Mouse (Mus musculus): ENCODE measurements around the gene Gys2.
"Not testable (repeated sequence)": the region's sequence is repeated elsewhere in the genome, so short reads cannot be mapped to it uniquely, and the experiment has no call there.

Gene Gys2

GRCm38 (mm10) chr6:142472801-142473203 is at the start of gene Gys2:
Gene Gys2 (minus strand): TSS chr6:142473109.
- DNase-seq (ENCODE audit: low spot score in 2 of 2), result no peak

GRCm38 (mm10) chr6:142521591-142522110 is 48.7 kb upstream of the Gys2 start:
- no peak for DNase-seq (ENCODE audit: low spot score in 2 of 2)

DNA sequence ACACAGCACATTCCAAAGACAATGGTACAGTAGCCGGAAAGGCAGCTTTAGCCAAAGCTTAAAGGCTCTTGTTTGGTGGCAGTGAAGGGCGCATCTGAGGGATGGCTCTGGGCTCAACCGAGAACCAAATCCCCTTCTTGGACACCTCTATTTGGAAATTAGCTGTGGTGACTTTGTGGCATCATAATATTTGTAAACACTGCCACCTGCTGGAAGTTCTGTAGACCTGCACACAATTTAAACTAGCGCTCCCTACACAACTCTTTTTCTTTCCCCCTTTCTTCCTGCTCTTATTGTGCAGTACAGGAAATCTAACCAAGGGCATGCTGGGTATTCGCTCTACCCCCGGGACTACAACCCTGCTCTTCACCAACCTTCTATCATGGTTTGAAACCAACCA is 46.2 kb upstream of the Gys2 start:
- no peak for DNase-seq (ENCODE audit: low spot score in 2 of 2)

GRCm38 (mm10) chr6:142515379-142515778 is 42.5 kb upstream of the Gys2 start:
- DNase-seq (ENCODE audit: low spot score in 2 of 2), result not testable (repeated sequence)

- DNase-seq (ENCODE audit: low spot score in 2 of 2), result peak in 1 of 2 experiments; percentile 48
Observed at GRCm38 (mm10) chr6:142514912-142515311, 42.0 kb upstream of the Gys2 start.

DNA sequence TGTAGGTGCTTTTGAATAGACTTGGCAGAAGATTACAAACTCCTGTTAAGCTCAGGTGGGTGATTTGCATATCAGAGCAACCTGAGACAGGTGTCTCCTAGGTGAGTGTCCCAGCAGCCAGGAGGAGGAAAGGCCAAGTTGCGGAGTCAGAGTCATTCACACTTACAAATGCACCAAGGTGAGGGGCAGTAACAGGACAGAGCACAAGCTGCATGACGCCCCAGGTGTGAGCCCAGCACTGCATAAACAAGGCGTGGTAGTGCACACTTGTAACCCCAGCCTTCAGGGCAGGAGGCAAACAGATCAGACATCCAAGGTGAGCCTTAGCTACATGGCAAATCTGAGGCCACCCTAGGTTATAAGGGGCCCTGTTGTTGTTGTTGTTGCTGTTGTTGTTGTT is 40.0 kb upstream of the Gys2 start:
- DNase-seq (ENCODE audit: low spot score in 2 of 2), result no peak

DNA sequence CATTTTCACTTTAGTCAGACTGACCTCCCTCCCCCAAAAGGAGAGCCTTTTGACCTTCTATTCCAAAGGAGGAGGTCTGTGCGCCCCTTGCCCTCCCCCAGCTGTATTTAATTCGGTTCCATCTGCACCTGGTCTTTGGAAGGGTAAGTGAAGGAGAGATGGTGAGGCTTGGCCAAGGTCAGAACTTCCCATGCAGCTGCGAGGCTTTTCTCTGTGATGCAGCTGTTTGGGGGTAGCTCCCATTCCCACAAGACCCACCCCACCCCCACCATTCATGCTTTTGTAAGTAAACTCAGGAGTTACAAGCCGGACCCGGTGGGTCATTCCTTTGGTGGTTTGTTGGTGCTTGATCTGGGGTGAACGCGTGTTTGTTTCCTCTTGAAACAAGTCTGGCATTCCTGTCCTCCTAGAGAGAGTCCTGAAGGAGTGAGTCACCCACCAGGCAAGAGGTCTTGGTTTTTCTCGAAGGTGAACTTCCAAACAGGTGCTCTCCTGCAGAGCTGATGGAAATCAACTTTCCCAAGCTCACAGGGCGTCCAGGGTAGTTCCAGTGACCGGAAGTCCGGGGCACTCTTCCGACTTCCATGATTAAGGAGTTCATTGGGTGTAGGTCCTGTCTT is 38.7 kb upstream of the Gys2 start:
- peak in 1 of 2 experiments; percentile 20 for DNase-seq (ENCODE audit: low spot score in 2 of 2)

- DNase-seq (ENCODE audit: low spot score in 2 of 2), result no peak
Observed at GRCm38 (mm10) chr6:142508663-142509062, 35.8 kb upstream of the Gys2 start.

DNA sequence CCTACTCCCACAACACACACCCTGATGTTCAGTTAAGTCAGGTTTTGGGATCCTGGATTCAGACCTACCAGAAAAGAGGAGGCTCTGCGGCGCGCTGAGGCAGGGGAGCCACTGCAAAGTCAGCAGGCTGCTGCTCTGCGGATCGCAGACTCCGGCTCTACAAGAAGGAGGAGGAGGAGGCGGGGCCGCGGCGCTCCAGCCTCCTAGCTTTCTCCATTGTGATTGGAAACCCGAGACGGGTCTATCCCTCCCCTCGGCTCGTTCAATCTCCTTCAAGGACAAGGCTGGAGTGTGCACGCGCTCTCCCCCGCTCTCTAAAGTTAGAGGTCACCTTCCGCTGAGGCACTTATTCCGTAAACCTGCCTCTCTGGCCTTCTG is 34.9 kb upstream of the Gys2 start, which contains the start of gene Ldhb:
TSS of gene Ldhb (minus strand) at position 173 of the 378 bp plus-strand sequence.
- peak; percentile 81 to 90 for DNase-seq (ENCODE audit: low spot score in 2 of 2)

- DNase-seq (ENCODE audit: low spot score in 2 of 2), result no peak
Observed at GRCm38 (mm10) chr6:142507033-142507784, 34.3 kb upstream of the Gys2 start.

- DNase-seq (ENCODE audit: low spot score in 2 of 2), result no peak
Observed at GRCm38 (mm10) chr6:142506338-142507032, 33.6 kb upstream of the Gys2 start.

DNA sequence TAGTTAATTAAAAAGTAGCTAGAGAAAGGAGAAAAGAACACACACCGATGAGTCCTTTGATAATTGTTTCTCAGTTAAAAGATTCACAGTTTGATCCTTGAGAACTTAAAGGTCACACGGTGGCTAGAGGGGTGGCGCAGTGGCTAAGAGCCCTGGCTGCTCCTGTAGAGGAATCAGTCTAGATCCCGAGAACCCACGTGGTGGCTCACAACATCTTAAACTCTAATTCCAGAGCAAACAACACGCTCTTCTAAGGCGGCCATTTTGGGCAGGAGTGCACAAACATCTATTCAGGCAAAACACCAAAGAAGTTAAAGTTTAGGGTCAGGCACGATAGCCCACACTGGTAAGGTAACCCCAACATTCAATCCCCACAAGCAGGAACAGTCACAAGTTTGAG is 30.7 kb upstream of the Gys2 start:
- DNase-seq (ENCODE audit: low spot score in 2 of 2), result no peak

DNA sequence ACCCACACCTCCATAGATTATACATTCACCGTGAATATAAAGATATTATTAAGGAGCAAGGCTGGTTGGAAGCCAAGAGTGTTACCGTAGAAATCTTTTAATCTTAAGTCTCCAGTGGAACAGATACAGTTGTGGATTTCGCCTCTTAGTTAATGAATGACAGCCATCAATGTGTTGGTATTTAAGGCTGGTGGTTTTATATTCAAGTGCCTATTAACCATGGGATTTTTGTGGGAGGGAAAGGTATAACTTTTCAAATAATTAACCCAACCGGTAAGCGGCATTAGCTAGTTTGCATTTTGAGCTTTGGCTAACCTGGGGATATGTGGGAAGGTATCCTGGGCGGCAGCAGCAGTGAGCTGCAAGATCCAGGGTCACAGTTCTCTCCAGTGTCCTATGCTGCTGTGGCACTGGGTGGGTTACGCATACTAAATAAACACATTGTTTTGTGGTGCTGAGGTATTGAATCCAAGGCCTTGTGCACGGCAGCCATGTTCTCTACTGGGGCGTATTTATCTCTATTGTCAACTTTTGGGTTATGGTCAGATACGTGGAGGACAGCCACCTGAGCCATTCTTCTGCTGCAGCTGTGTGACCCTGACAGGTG is 29.7 kb upstream of the Gys2 start:
- DNase-seq (ENCODE audit: low spot score in 2 of 2), result no peak

- DNase-seq (ENCODE audit: low spot score in 2 of 2), result peak in 1 of 2 experiments; percentile 11
Observed at GRCm38 (mm10) chr6:142490114-142490513, 17.2 kb upstream of the Gys2 start.

GRCm38 (mm10) chr6:142487638-142488037 is 14.7 kb upstream of the Gys2 start:
- DNase-seq (ENCODE audit: low spot score in 2 of 2), result no peak

GRCm38 (mm10) chr6:142485478-142486123 is 12.7 kb upstream of the Gys2 start:
- DNase-seq (ENCODE audit: low spot score in 2 of 2), result no peak

DNA sequence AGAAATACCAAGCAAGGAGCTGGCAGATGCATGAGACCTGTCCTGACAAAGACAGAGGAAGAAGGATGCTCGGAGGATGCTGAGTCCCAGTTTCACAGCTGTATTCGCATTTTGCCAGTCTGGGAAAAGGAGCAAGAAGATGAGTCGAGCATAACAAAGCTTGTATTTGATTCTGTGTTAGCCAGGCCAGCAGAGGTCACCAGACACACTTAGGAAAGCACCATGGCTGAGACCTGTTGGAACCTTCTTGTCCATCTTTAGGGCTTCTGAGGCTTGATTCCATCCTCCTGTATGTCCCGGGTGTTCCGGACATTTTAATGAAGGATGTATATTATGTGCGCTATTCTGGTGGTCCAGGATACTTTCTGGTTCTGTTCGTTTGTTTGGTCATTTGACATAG is 4.3 kb upstream of the Gys2 start:
- DNase-seq (ENCODE audit: low spot score in 2 of 2), result peak; percentile 37 to 38

GRCm38 (mm10) chr6:142471141-142471540 is 1.8 kb downstream of the Gys2 start:
- no peak for DNase-seq (ENCODE audit: low spot score in 2 of 2)

- DNase-seq (ENCODE audit: low spot score in 2 of 2), result no peak
Observed at GRCm38 (mm10) chr6:142469602-142470001, 3.3 kb downstream of the Gys2 start.

DNA sequence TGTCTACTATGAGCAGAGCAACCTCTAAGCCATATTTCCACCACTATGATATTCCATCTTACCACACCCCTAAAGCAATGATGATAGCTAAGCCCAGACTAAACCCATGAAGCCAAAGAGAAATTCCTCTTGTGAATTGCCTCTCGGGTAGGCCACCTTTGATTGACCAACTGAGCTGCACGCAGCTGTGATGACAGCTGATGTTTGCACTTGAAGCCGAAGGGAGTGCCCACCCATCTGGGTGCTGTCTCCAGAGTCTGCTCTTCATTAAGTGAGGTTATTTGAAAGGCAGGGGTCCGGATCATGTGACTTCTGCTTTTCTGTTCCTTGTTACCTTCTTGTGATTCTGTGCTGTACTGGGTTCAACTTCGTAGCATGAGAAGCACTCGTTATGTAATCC is 10.7 kb downstream of the Gys2 start:
- no peak for DNase-seq (ENCODE audit: low spot score in 2 of 2)

DNA sequence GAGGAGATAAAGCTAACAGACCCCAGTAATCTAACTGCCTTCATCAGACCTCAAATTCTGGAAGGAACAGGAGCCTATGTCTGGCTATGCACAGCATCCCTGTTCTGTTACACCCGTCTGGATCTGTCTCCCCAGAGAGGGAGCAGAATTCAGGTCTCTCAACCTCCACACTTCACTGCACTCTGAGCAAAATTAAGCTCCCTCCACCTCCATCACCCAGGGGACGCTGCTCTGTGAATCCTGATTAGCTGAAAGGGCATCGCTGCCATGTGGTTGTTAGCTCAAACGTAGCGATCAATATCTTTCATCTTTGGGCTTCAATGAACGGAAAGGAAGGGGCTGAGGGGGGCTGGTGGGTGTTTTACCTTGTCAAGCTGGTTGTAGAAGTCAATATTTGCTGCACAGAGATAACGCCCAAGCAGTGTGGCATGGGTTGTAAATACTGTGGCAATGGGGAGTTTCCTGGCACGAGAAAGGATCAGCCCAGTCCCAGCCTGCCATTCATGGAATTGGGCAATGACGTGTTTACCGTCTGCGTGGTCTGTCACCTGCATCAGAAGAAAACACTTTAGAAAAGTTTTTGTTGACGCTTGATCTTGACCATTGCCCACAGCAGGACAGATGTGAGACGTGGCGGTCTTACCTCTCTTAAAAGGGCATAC is 13.8 kb downstream of the Gys2 start:
- DNase-seq (ENCODE audit: low spot score in 2 of 2), result peak; percentile 38 to 55

All from urinary bladder, postnatal 36 days (tissue).